Mouse (Mus musculus) olfactory bulb, adult 2 months (tissue): ENCODE measurements around the gene Gng8.

ENCODE experiments used
- CTCF ChIP-seq: fragments of 200-500 bp; IDR thresholded peaks from 2 replicates; pipeline ENCODE4 v1.5.1; 2012; ENCODE audit warnings: low read depth, mild to moderate bottlenecking, low read length, moderate library complexity; ENCODE audit not compliant: insufficient read depth
- POLR2A ChIP-seq: fragments of 200-500 bp; IDR thresholded peaks from 2 replicates; pipeline ENCODE4 v1.6.1; 2012; ENCODE audit warnings: mild to moderate bottlenecking, low read depth, low read length, moderate library complexity; ENCODE audit not compliant: insufficient read depth

DNA sequence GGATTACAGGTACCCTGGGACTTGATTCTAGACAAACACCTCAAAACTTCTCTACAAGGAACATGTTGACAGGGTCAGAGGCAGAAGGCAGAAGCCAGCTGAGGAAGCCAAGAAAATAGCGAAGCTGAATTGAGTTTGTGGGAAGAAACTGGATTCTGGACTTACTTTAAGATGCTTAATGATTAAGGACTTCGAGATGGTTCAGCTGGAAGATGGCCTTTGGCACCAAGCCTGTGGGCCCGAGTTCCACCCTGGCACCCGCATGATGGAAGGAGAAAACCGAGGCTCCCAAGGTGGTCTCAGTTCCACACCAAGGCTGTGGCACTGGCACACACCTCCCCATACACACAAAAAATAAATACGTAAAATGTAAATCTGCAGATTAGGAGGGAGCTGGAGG is 1.1 kb upstream of the Gng8 start:
- TF ChIP-seq CTCF (no peak), POLR2A (no peak)
